Mouse (Mus musculus): Measurements from ENCODE around the gene Crabp2.

Gene Crabp2

GRCm38 (mm10) chr3:87929341-87930077 lies 19.0 kb upstream of the Crabp2 start:
- DNase-seq, result peak; percentile 12

- peak; percentile 98 for DNase-seq
These were observed 18.2 kb upstream of the Crabp2 start, which contains the start of the genes Isg20l2 and Rrnad1 for GRCm38 (mm10) chr3:87930078-87930795. Gene Isg20l2 (plus strand): TSS chr3:87930314. Gene Rrnad1 (minus strand): TSS chr3:87930717.

DNA sequence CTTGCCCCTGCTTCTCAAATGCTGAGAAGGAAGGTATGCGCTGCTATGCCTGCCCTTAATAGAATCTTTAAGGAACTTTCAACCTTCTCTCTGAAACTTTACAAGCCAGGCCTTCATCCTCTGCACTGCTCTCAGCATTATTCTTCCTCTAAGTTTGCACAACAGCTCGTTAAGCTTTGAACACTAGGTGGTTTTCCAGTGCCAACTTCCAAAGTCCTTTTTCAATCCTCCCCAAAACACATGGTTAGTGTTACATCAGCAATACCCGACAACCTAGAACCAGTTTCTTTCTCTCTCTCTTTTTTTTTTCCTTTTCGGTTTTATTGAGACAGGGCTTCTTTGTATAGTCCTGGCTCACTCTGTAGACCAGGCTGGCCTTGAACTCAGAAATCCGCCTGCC lies 14.4 kb upstream of the Crabp2 start:
- peak; percentile 78 for DNase-seq

- DNase-seq, result peak; percentile 17
These were observed 14.0 kb upstream of the Crabp2 start for GRCm38 (mm10) chr3:87934501-87934900.

GRCm38 (mm10) chr3:87935201-87935600 lies 13.3 kb upstream of the Crabp2 start:
- DNase-seq, result peak; percentile 78

GRCm38 (mm10) chr3:87935776-87936175 lies 12.7 kb upstream of the Crabp2 start:
- DNase-seq, result peak; percentile 77

- no peak for DNase-seq
These were observed 7.9 kb upstream of the Crabp2 start for GRCm38 (mm10) chr3:87940611-87941010.

GRCm38 (mm10) chr3:87942471-87942870 lies 6.0 kb upstream of the Crabp2 start:
- no peak for DNase-seq

DNA sequence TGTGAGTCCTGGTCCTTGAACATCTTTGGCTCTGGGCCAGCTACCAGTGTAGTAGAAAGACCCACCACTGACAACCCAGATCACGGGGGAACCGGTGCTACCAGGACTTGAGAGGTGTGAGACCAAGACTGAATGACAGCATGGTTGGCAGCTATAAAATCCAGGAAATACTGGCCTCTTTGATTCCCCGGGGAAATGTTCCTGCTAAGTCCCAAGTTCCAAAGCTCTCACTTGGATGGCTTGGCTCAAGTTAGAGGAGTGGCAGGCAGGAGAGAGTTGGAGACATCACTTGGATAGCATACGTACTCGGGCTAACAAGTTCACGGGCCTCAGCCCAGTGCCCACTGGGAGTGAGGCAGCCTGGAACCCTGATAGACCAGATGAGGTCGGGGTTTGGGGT lies 4.9 kb upstream of the Crabp2 start:
- DNase-seq, result no peak

GRCm38 (mm10) chr3:87944838-87945600 lies 3.4 kb upstream of the Crabp2 start:
- no peak for DNase-seq

GRCm38 (mm10) chr3:87945781-87946540 lies 2.5 kb upstream of the Crabp2 start:
- DNase-seq, result no peak

- DNase-seq, result no peak
These were observed 2.0 kb upstream of the Crabp2 start for GRCm38 (mm10) chr3:87946541-87946860.

GRCm38 (mm10) chr3:87947056-87947810 lies 1.2 kb upstream of the Crabp2 start:
- no peak for DNase-seq

DNA sequence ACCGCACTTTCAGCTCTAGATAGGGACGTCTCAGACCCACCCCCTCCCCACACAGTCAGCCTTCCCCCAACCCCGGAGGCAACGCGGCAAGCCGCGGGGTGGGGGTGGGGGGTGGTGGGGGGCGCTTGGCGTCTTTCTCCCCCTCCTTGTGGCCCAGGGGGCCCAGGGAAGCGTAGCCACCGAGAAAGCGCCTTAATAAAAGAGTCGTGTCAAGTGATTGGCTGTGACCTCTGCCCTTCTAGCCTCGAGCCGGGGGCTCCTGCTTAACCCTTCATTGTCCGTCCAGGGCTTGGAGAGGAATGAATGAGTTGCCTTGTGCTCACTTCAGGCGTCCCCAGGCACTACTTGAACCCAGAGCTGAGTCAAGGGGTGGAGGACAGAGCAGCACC lies 661 bp upstream of the Crabp2 start:
- DNase-seq, result no peak

DNA sequence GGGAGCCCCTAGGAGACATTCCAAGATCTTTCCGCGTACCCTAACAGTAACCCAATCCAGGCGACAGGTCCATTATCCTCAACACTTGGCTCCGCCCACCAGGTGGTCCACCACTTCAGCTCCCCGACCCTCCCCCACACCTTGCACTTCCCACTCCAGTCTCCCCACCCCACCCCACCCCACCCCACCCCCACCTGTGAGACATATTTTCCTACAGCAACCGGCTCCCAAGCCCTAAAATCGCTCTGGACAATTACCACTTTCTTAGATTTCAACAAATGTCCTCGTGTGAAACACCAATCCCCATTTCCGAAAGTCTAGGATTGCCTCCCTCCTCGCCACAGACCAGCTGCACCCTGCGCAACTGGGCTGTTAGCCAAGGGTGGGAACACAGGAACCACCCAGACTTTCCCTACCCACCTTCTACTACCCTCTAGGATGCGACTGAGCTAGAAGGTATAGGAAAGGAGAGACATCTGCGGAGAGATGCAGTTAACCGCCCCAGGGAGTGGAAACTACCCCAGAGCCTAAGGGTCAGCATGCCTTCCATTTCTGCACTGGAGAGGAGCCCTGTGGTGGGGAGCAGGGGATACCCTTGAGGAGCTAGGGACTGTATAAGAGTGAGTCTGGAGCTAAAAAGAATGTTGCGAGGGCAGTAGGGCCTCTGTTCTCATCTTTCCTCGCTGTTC lies 944 bp downstream of the Crabp2 start:
- DNase-seq, result no peak

GRCm38 (mm10) chr3:87949955-87950515 lies 1.6 kb downstream of the Crabp2 start:
- DNase-seq, result no peak

- DNase-seq, result no peak
These were observed 3.5 kb downstream of the Crabp2 start for GRCm38 (mm10) chr3:87951946-87952345.

- no peak for DNase-seq
These were observed 4.0 kb downstream of the Crabp2 start for GRCm38 (mm10) chr3:87952440-87952839.

GRCm38 (mm10) chr3:87958056-87958455 lies 9.6 kb downstream of the Crabp2 start:
- DNase-seq, result no peak

DNA sequence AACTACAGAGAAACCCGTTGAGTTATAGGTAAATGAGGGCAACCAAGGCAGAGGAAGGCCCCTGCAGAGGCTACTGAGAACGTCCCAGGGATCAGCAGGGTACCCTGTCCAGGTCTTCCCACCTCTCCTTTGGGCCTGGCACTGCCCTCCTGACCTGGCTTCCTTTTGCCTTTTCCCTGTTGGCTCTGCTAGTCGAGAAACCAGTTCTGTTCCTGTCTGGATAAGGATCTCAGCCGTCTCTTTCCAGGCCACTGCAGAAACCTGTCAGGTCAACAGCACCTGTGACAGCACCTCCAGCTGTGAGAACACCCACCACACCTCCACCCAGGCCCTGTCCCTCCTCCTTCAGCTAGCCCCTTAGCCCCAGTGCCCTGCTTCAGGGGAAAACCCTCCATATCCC lies 10.0 kb downstream of the Crabp2 start:
- no peak for DNase-seq

DNA sequence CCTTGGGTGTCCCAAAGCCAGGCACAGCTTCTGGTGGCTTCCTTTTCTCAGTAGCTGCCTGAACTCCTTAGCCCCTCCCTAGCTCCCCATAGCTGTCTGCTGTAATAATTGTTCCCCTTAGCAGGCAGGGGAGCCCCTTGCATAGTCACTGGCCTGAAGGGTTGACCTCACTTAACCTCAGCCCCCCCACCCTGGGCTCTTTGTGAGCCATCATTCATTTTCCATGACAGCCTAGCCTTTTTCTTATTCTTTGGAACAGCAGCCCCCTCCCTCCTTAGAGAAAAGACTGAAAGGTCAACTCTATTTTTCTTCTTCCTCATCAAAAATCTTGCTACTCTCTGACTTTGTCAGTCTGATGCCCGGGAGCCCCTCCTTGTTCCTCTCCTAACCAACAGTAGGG lies 10.5 kb downstream of the Crabp2 start:
- DNase-seq, result no peak
